Mouse (Mus musculus) thymus, adult 2 months (tissue): ENCODE results near the gene Mn1.

Experiments used
- CTCF ChIP-seq: fragments of 200-500 bp; IDR thresholded peaks from 2 replicates; pipeline ENCODE4 v1.5.1; 2012; ENCODE audit warnings: mild to moderate bottlenecking, control low read depth, low read length, moderate library complexity, borderline replicate concordance; ENCODE audit not compliant: control insufficient read depth, poor library complexity, insufficient read depth; ENCODE audit errors: extremely low read depth
- POLR2A ChIP-seq: fragments of 200-500 bp; IDR thresholded peaks from 2 replicates; pipeline ENCODE4 v1.6.1; 2012; ENCODE audit warnings: mild to moderate bottlenecking, low read length, control low read depth, moderate library complexity; ENCODE audit not compliant: control insufficient read depth, poor library complexity, insufficient read depth; ENCODE audit errors: extremely low read depth

DNA sequence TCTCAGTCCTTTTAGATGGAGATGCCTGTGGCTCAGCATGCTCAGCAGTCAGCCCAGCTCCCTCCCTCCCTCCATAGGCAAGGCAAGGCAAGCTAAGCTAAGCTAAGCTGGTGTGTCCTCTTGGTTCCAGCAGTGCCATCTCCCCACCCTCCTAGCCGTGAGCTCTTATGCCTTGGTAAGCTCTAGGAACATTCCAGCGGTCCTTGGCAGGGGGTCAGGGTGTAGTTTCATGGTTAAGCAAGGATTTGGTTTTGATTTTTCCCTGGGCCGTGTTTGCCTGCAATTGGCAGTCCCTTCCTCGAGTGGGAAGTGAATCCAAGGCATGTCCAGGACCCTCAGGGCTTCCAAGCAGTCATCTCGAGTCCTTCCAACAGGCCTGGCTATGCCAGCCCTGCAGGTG lies 33.8 kb upstream of the Mn1 start:
- no peak for TF ChIP-seq POLR2A
- no peak for TF ChIP-seq CTCF
